23 mouse cellular contexts compared by ENCODE assay signal in the genomic region with DNA sequence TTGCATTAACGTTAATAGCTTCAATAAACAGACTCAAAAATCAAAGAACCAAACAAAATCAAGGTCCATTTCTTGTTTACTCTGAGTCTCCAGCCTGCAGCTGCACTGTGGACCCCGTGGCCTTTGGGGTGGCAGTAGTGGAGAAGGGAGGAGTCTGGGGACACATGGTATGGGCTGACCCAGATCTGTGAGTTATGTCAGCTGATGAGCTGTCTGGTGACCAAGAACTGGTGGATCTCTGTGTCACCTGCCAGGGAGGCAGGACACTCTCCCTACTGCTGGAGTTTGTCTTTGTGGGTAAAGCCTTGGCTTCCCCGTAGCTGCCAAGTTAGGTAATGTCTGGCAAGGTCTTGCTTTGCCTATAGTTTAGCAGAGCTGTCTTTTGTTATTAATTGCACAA. TPM values are rescaled to one million over a fixed set of nuclear protein-coding genes. Genes with fewer than 3 reads are reported as not detected.
A peak's percentile ranks its signal among the peaks of the same experiment; 100 is the strongest.
DNase-seq lines count a peak whose midpoint lies in the region; ATAC-seq and TF ChIP-seq lines count a peak whose summit lies in the region.
"Had no signal": no experiment of that assay in that cellular context is flagged by ENCODE, and none has a peak within 500 bp of the region (broad histone marks: within the 10 kb centered on the region; RNA-seq: fewer than 3 reads in every experiment).

No protein-coding gene starts in this region.

- H3K27ac ChIP-seq in lung, embryonic 15.5 days = no peak overlapping the region
- no peak overlapping the region for H3K27ac ChIP-seq in liver, embryonic 14.5 days
- no peak overlapping the region for H3K27ac ChIP-seq in midbrain, embryonic 16.5 days (ENCODE audit: low read length)
- H3K27ac ChIP-seq: heart, adult 2 months; hindbrain, embryonic 12.5 days; limb, embryonic 12.5 days; neural tube, embryonic 15.5 days had no signal

- peaks cover 26% of the 10 kb centered on the region for H3K4me1 ChIP-seq in lung, embryonic 15.5 days
- H3K4me1 ChIP-seq in liver, embryonic 14.5 days (replicated peaks; ENCODE audit: control insufficient read depth in 2 of 2, insufficient read depth in 2 of 2, low read length in 1 of 2) = peaks cover 0 to 10% of the 10 kb centered on the region in 2 experiments; a peak in 2 of 4 replicates
- peaks cover 3% of the 10 kb centered on the region for H3K4me1 ChIP-seq in midbrain, embryonic 16.5 days (ENCODE audit: control insufficient read depth, insufficient read depth, low read length)

- no peak overlapping the region for H3K9ac ChIP-seq in lung, embryonic 15.5 days
- H3K9ac ChIP-seq in liver, embryonic 14.5 days (replicated peaks) = no peak overlapping the region
- H3K9ac ChIP-seq in midbrain, embryonic 16.5 days (ENCODE audit: low read depth, low read length) = no peak overlapping the region
- H3K9ac ChIP-seq: forebrain, postnatal 0 days; hindbrain, embryonic 12.5 days; limb, embryonic 12.5 days; neural tube, embryonic 15.5 days had no signal

- TF ChIP-seq EP300 in liver, embryonic 14.5 days (IDR thresholded peaks at IDR 0.05; ENCODE audit: low read depth) = no peak

- peak; percentile 66 for DNase-seq in heart, adult 11 months
- no peak for DNase-seq in heart, adult 9 months (ENCODE audit: low spot score in 2 of 2)
- no peak for DNase-seq in lung, adult 18-20 months
- DNase-seq in fat pad, adult 2 months (ENCODE audit: extremely low read depth, low read depth, low spot score) = peak; percentile 88
- DNase-seq in liver, embryonic 14.5 days (ENCODE audit: low read depth in 3 of 3, low spot score in 3 of 3) = no peak
- DNase-seq in cerebellum, postnatal 10 days = no peak
- DNase-seq: adrenal gland, postnatal 25 days; cerebellum, adult 9-10 months; forebrain, postnatal 0 days; gastrocnemius, postnatal 25 days; heart, adult 2 months; kidney, adult 8-10 months; kidney, postnatal 36 days; layer of hippocampus, postnatal 36 days; right cerebral cortex, postnatal 14 days; spleen, adult 18-20 months; thymus, postnatal 25 days had no signal

- WGBS in lung, embryonic 15.5 days = 47% methylated on average over 3 of the region's 3 CpGs
- WGBS in liver, embryonic 14.5 days (ENCODE audit: insufficient replicate concordance) = 64% methylated on average over 3 of the region's 3 CpGs
- WGBS in midbrain, embryonic 16.5 days = 79% methylated on average over 3 of the region's 3 CpGs

- no peaks in the 10 kb centered on the region for H3K9me3 ChIP-seq in lung, embryonic 15.5 days
- H3K9me3 ChIP-seq in liver, embryonic 14.5 days (ENCODE audit: control insufficient read depth, low read length) = no peaks in the 10 kb centered on the region
- H3K9me3 ChIP-seq in midbrain, embryonic 16.5 days (replicated peaks; ENCODE audit: control insufficient read depth, low read length, poor library complexity, severe bottlenecking) = no peaks in the 10 kb centered on the region
- H3K9me3 ChIP-seq: neural tube, embryonic 15.5 days had no signal

- ATAC-seq in lung, embryonic 15.5 days (ENCODE audit: borderline replicate concordance, extremely low read depth, low FRiP score, low TSS enrichment) = peak; percentile 72
- ATAC-seq in liver, embryonic 14.5 days (ENCODE audit: insufficient read depth) = peak; percentile 58; the same call in 1 of the 2 replicates
- no peak for ATAC-seq in midbrain, embryonic 16.5 days
- ATAC-seq: forebrain, postnatal 0 days had no signal

- no peaks in the 10 kb centered on the region for H3K27me3 ChIP-seq in lung, embryonic 15.5 days
- H3K27me3 ChIP-seq in liver, embryonic 14.5 days (ENCODE audit: control insufficient read depth, insufficient read depth, low read length) = no peaks in the 10 kb centered on the region
- H3K27me3 ChIP-seq in midbrain, embryonic 16.5 days (ENCODE audit: control insufficient read depth, insufficient read depth, low read depth, low read length) = no peaks in the 10 kb centered on the region
- H3K27me3 ChIP-seq: hindbrain, embryonic 12.5 days; limb, embryonic 12.5 days; neural tube, embryonic 15.5 days had no signal

- no peaks in the 10 kb centered on the region for H3K36me3 ChIP-seq in lung, embryonic 15.5 days
- no peaks in the 10 kb centered on the region for H3K36me3 ChIP-seq in liver, embryonic 14.5 days (replicated peaks; ENCODE audit: control insufficient read depth, insufficient read depth, low read depth)
- no peaks in the 10 kb centered on the region for H3K36me3 ChIP-seq in midbrain, embryonic 16.5 days (ENCODE audit: control insufficient read depth, insufficient read depth, low read length)
- H3K36me3 ChIP-seq: hindbrain, embryonic 12.5 days; limb, embryonic 12.5 days; neural tube, embryonic 15.5 days had no signal

- TF ChIP-seq CTCF in liver, embryonic 14.5 days (IDR thresholded peaks at IDR 0.05; ENCODE audit: low read depth) = no peak

- no peak overlapping the region for H3K4me3 ChIP-seq in lung, embryonic 15.5 days
- H3K4me3 ChIP-seq in liver, embryonic 14.5 days (ENCODE audit: insufficient read depth in 1 of 2, low read depth in 2 of 2, low read length in 2 of 2) = no peak overlapping the region
- H3K4me3 ChIP-seq in midbrain, embryonic 16.5 days (ENCODE audit: low read depth, low read length) = no peak overlapping the region
- H3K4me3 ChIP-seq: heart, adult 2 months; hindbrain, embryonic 12.5 days; limb, embryonic 12.5 days; neural tube, embryonic 15.5 days had no signal

- no peak overlapping the region for H3K4me2 ChIP-seq in lung, embryonic 15.5 days
- no peak overlapping the region for H3K4me2 ChIP-seq in liver, embryonic 14.5 days (ENCODE audit: low read depth)
- H3K4me2 ChIP-seq in midbrain, embryonic 16.5 days (ENCODE audit: low read length) = no peak overlapping the region
- H3K4me2 ChIP-seq: hindbrain, embryonic 12.5 days; limb, embryonic 12.5 days; midbrain, embryonic 11.5 days; neural tube, embryonic 15.5 days had no signal

RNA-seq across cellular contexts. Expression of gene Gadd45g, which starts 51.1 kb away (rescaled TPM):
- 50.3 and 50.9 TPM in 2 replicates for polyA plus RNA-seq in lung, embryonic 15.5 days (2015; fragmentation: Nextera tagmentation; extraction: Ambion mirVana)
- 11.4 and 14.4 TPM in 2 replicates for polyA plus RNA-seq in liver, embryonic 14.5 days (2012; rRNA removed)
- 12.7 and 14.5 TPM in 2 replicates for polyA plus RNA-seq in liver, embryonic 14.5 days (2014; fragmentation: Nextera tagmentation; extraction: Ambion mirVana)
- 44.2 and 45.5 TPM in 2 replicates for polyA plus RNA-seq in midbrain, embryonic 16.5 days (2015; fragmentation: Nextera tagmentation; extraction: Ambion mirVana)

Comparison
In these comparisons a context has a peak if more than half of its experiments do, and no peak if none do; other contexts are left out.
1. DNase-seq: peak in heart, adult 11 months (single experiment) and fat pad, adult 2 months (single experiment); none in heart, adult 9 months (0 of 2), lung, adult 18-20 months (0 of 2), liver, embryonic 14.5 days (0 of 3) and cerebellum, postnatal 10 days (0 of 2).